Mouse (Mus musculus) hindbrain, embryonic 13.5 days (tissue): Measurements from ENCODE around the gene Matn4. TPM values are rescaled to one million over a fixed set of nuclear protein-coding genes. Genes with fewer than 3 reads are reported as not detected.

Source experiments
- ATAC-seq: fragments of 200-750 bp; cut with Nextera tagmentation; 2 replicates; pipeline ENCODE4 v1.8.0; 2017; ENCODE audit warnings: moderate TSS enrichment; ENCODE audit not compliant: low FRiP score
- H3K27ac ChIP-seq: fragments of 300-500 bp; sonication (generic); 2 replicates; pipeline ENCODE4 v1.5.1; 2015; ENCODE audit warnings: inconsistent platforms, mild to moderate bottlenecking, moderate library complexity
- H3K27me3 ChIP-seq: fragments of 300-500 bp; sonication (generic); 2 replicates; pipeline ENCODE4 v1.6.1; 2015; ENCODE audit warnings: mild to moderate bottlenecking, inconsistent platforms
- H3K36me3 ChIP-seq: fragments of 300-500 bp; sonication (generic); 2 replicates; pipeline ENCODE4 v1.6.1; 2015; ENCODE audit warnings: mild to moderate bottlenecking, inconsistent platforms
- H3K4me1 ChIP-seq: fragments of 300-500 bp; sonication (generic); replicated peaks from 2 replicates; pipeline ENCODE4 v1.6.1; 2015; ENCODE audit warnings: inconsistent platforms
- H3K4me2 ChIP-seq: fragments of 300-500 bp; sonication (generic); 2 replicates; pipeline ENCODE4 v1.6.1; 2015; ENCODE audit warnings: inconsistent platforms, mild to moderate bottlenecking, moderate library complexity
- H3K4me3 ChIP-seq: fragments of 300-500 bp; sonication (generic); 2 replicates; pipeline ENCODE4 v1.5.1; 2015; ENCODE audit warnings: mild to moderate bottlenecking, inconsistent platforms
- H3K9ac ChIP-seq: fragments of 300-500 bp; sonication (generic); 2 replicates; pipeline ENCODE4 v1.6.1; 2015; ENCODE audit warnings: mild to moderate bottlenecking, inconsistent platforms
- H3K9me3 ChIP-seq: fragments of 300-500 bp; sonication (generic); 2 replicates; pipeline ENCODE4 v1.6.1; 2016; ENCODE audit warnings: inconsistent platforms
- WGBS: fragments of 180-500 bp; shearing (Covaris S2); methylation state at CpG from one replicate; pipeline ENCODE4 v1.1.7; 2015; 5-methylcytosine and 5-hydroxymethylcytosine counted together
- polyA plus RNA-seq: library from polyadenylated mRNA; unstranded; fragments of >200 nt; fragmentation: Nextera tagmentation; extraction: Ambion mirVana; gene quantifications from 2 replicates; pipeline ENCODE4 v1.2.1, GENCODE M21; 2015

Gene Matn4
- polyA plus RNA-seq = 2.3 and 9.3 TPM in 2 replicates

DNA sequence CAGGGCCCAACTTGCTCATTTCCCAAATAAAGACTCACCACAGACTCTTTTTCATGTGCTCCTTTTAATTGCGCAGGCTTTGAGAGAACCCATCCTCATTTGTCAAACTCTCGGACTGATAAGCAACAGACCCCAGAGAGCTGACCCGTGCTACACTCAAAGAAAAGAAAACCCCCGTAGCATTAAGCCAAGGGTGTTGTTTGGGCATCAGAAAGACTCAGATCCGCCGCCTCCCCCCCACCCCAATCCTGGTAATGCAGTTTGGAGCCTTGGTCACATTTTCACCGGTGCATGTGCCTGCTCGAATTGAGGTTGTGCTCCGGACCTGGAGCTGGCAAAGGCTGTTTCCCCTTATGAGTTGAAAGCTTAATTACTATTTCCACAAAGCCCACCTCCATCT is at the start of gene Matn4:
Gene Matn4, minus strand, starts transcription at position 101 of the 400 bp plus-strand sequence.
- peaks cover 100% of the 10 kb centered on the region for H3K27me3 ChIP-seq
- H3K4me1 ChIP-seq = peaks cover 35% of the 10 kb centered on the region
- peak within 1 kb of the TSS; percentile 64 for H3K4me2 ChIP-seq
- no peak within 1 kb of the TSS for H3K27ac ChIP-seq
- peak within 1 kb of the TSS; percentile 36 for H3K4me3 ChIP-seq
- 6% methylated on average over 9 of the region's 9 CpGs for WGBS
- H3K36me3 ChIP-seq = no peaks in the 10 kb centered on the region
- ATAC-seq = no peak
- H3K9ac ChIP-seq = peak within 1 kb of the TSS; percentile 63
- H3K9me3 ChIP-seq = no peaks in the 10 kb centered on the region

DNA sequence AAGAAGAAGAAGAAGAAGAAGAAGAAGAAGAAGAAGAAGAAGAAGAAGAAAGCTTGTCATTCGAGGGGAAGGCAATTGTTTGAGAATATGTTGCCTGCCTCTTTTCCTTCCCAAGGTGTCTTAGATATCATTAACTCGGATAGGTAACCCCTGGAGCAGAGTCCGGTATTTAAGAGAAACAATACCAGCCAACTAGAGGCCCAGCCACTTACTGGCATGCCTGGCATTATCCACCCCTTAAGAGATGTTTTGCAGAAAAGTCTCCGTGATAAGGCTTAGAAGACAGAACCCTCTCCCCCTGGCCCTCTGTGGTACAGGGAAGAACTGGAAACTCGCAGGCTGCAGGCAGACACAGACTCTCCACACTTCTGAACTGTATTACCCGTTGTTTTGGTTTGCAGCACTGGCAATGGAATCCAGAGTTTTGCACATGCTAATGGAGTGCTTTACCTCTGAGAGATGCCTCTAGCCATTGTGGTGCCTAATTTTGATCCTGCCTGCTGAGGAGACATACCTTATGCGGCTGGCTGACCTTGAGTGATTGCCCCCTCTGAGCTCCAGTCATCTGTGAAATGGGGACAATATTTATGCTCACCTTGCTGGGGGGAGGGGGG is 49.0 kb upstream of the Matn4 start:
- no peak overlapping the region for H3K4me3 ChIP-seq
- H3K9me3 ChIP-seq = no peaks in the 10 kb centered on the region
- H3K9ac ChIP-seq = no peak overlapping the region
- H3K36me3 ChIP-seq = no peaks in the 10 kb centered on the region
- WGBS = 72% methylated on average over 7 of the region's 7 CpGs
- no peak overlapping the region for H3K4me2 ChIP-seq
- ATAC-seq = no peak
- H3K4me1 ChIP-seq = peaks cover 8% of the 10 kb centered on the region; the same call in 1 of the 2 replicates
- no peaks in the 10 kb centered on the region for H3K27me3 ChIP-seq
- no peak overlapping the region for H3K27ac ChIP-seq

DNA sequence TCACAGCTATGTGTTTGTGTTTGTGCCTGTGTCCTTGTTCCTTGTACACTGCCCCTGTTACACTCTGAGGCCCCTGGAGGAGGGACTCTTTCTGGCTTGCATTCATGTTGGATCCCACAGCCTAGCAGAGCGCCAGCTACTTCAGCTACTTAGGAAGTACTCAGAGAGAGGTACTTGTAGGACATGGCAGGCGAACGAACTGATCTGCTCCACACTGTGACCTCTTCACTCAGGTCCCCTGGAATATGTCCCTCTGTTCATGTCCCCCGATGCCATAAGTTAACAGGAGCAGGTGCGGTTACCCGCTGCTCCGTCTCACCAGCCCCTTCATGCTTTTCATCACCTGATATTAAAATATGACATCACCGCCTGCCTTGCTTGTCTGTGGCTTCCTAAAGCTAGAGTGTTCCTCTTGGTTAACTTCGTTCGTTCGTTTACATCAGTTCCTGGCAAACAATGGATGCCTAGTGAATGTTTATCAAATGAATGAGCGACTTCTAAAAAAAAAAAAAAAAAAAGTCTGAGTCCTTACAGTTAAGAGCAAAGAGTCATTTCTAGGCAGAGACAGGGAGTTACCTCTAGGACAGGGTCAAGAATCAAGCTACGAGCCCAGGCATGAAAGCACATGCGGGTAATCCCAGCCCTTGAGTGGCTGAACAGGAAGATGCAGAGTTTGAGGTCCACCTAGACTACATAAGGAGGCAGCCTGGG is 48.2 kb upstream of the Matn4 start:
- no peak overlapping the region for H3K9ac ChIP-seq
- H3K4me2 ChIP-seq = no peak overlapping the region
- H3K27me3 ChIP-seq = no peaks in the 10 kb centered on the region
- no peak overlapping the region for H3K4me3 ChIP-seq
- ATAC-seq = no peak
- no peaks in the 10 kb centered on the region for H3K36me3 ChIP-seq
- no peak overlapping the region for H3K27ac ChIP-seq
- H3K4me1 ChIP-seq = peaks cover 8% of the 10 kb centered on the region; the same call in 1 of the 2 replicates
- H3K9me3 ChIP-seq = no peaks in the 10 kb centered on the region
- WGBS = 84% methylated on average over 14 of the region's 14 CpGs

DNA sequence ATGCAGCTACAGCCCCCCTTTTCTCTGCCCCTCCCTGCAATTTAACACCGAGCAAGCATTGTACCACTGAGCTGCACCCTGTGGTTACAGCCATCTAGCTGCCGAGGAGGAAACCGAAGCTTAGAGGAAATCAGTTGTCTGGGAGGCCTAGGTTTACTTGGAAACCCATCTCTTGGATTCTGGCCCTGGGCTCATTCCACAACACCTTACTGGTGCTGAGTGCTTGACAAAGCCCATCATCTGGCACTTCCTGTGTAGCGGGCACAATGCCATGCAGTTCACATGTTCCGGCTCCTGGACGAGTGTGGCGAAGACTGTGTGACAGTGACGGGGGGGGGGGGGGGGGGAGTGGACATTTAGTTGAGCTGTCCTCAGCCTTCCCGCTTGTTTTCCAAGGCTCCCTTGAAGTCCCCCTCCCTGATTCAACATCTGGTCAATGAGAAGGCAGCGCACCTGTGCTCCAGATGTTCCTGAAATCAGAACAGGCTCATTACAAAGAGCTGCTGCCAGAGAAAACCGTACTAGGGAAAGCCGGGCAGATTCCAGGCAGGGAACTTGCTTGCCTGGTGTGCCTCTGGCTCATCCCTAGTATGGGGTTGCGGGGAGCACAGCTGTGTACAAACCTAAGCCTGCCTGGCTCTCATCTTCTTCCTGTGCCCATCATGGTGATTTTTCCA is 47.2 kb upstream of the Matn4 start:
- Histone ChIP-seq H3K36me3 (no peaks in the 10 kb centered on the region), H3K9ac (no peak overlapping the region), H3K4me3 (no peak overlapping the region), H3K27me3 (no peaks in the 10 kb centered on the region), H3K27ac (no peak overlapping the region), H3K9me3 (no peaks in the 10 kb centered on the region), H3K4me1 (peaks cover 8% of the 10 kb centered on the region; the same call in 1 of the 2 replicates), H3K4me2 (no peak overlapping the region)
- no peak for ATAC-seq
- 49% methylated on average over 13 of the region's 13 CpGs for WGBS

DNA sequence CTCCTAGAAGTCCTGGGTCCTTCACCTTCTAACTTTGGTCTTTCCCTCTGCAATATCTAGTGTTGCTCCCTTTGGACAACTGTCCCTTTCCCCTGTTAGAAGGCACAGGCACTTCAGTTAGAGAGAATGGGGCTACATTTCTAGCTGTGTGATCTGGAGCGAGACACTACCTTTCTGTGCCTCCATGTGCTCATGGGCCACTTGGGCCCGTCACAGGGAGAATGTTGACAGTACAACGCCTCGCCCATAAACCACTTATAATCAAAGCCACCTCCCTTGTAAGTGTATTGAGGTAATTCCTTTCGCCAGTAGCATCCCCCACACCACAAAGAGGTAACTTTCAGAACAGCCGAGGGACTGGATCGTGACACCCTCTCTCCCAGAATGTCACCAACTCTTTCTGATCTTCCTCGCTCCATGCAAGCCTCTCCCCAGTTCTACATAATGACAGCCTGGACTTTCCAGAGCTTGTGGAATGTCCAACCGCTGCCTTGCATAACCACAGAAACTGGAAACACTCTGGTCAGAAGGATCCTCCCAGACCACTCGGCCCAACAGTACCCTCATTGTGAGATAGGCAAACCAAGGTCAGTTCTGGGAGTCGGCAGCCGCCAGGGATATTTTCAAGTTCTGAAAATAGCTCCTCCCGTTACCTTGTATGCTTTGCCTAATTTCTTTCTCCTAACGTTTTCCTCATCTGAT is 44.5 kb upstream of the Matn4 start:
- H3K27ac ChIP-seq = no peak overlapping the region
- ATAC-seq = no peak
- H3K4me2 ChIP-seq = no peak overlapping the region
- no peak overlapping the region for H3K4me3 ChIP-seq
- no peaks in the 10 kb centered on the region for H3K9me3 ChIP-seq
- H3K27me3 ChIP-seq = no peaks in the 10 kb centered on the region
- H3K9ac ChIP-seq = no peak overlapping the region
- H3K36me3 ChIP-seq = no peaks in the 10 kb centered on the region
- no peaks in the 10 kb centered on the region for H3K4me1 ChIP-seq
- 92% methylated on average over 14 of the region's 14 CpGs for WGBS

DNA sequence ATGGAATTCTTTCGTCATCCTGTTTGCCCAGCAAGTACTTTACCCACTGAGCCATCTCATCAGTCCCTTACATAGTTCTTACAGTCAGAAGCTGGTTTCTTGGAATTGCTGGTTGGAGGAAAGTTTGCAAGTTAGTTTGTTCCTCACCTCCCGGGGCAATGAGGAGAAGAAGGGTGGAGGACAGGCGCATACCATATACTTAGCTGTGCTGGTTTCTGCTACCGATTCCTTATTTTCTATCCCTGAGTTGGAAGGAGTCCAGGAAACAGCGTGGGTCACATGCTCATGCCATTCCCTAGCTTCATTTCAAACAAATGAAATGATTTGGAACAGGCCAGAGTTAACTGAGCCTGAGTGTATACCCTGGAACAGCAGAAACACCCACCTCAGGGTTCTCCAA is 44.0 kb upstream of the Matn4 start:
- Histone ChIP-seq H3K4me1 (no peaks in the 10 kb centered on the region), H3K4me3 (no peak overlapping the region), H3K9ac (no peak overlapping the region), H3K9me3 (no peaks in the 10 kb centered on the region), H3K36me3 (no peaks in the 10 kb centered on the region), H3K4me2 (no peak overlapping the region), H3K27me3 (no peaks in the 10 kb centered on the region; the same call in 1 of the 2 replicates), H3K27ac (no peak overlapping the region)
- no peak for ATAC-seq
- 82% methylated on average over 5 of the region's 5 CpGs for WGBS

DNA sequence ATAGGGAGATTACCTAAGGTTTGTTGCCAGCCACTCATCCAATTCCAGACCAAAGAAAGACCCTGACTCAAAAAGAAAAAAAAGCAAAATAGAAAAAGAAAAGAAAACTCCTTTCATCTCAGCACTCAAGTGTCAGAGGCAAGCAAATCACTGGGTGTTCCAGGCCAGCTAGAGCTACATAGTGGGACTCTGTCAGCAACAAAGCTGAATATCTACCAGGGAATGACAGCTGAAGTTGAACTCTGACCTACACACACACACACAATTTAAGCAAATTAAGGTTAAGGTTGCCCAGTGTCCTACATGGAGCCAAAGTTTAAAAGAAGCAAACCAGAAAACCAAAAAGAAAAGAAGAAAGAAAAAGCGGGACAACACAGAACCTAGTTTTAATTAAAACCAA is 43.2 kb upstream of the Matn4 start:
- WGBS = 88% methylated on average over 1 of the region's 1 CpGs
- H3K9me3 ChIP-seq = no peaks in the 10 kb centered on the region
- no peak overlapping the region for H3K27ac ChIP-seq
- H3K4me2 ChIP-seq = no peak overlapping the region
- ATAC-seq = no peak
- no peak overlapping the region for H3K4me3 ChIP-seq
- H3K9ac ChIP-seq = no peak overlapping the region
- H3K27me3 ChIP-seq = no peaks in the 10 kb centered on the region; the same call in 1 of the 2 replicates
- H3K4me1 ChIP-seq = peaks cover 7% of the 10 kb centered on the region
- no peaks in the 10 kb centered on the region for H3K36me3 ChIP-seq

DNA sequence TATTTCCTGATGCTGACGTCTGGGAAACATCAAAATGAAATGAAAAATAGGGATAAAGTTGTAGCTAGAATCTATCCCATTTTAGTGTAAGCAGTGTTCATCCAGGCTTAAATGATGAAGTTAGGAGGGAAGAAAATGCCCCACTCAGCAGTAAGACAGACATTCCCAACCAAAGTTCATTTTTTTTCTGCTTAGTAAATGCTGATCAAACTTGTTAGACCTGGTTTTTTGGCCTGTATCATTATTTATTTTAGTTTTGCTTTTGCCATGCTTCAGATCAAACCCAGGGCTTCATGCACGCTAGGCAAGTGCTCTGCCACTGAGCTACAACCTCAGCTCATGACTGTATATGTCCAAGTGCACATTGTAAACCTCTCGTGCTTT is 41.1 kb upstream of the Matn4 start:
- no peak overlapping the region for H3K27ac ChIP-seq
- no peak for ATAC-seq
- 87% methylated on average over 3 of the region's 3 CpGs for WGBS
- H3K4me1 ChIP-seq = peaks cover 21% of the 10 kb centered on the region
- no peaks in the 10 kb centered on the region for H3K36me3 ChIP-seq
- no peaks in the 10 kb centered on the region for H3K9me3 ChIP-seq
- no peak overlapping the region for H3K4me3 ChIP-seq
- H3K9ac ChIP-seq = no peak overlapping the region
- peaks cover 17% of the 10 kb centered on the region for H3K27me3 ChIP-seq
- no peak overlapping the region for H3K4me2 ChIP-seq

DNA sequence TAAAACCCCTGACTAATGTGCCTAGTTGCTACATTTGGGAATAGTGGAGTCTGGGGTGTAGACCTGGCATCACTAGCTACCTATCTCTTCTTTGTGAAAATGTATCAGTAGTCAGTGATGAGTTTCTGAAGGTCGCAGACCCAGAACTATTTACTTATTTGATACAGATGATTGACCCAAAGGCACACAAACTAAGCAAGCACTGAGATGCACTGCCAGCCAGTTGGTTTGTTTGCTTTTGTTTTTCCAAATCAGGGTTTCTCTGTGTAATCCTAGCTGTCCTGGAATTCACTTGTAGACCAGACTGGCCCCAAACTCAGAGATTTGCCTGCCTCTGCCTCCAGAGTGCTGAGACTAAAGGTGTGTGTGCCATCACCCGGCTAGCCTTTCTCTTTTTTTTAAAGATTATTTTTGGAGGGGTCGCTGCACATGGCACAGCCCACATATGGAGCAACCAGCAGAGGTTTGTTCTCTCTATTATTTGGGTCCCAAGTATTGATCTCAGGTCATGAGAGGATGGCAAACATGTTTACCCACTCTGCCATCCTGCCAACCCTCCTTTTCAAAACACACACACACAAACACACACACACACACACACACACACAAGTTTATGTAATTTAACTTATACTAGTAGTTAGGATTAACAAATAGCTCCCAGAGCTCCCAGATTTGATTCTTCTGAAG is 40.6 kb upstream of the Matn4 start:
- peaks cover 21% of the 10 kb centered on the region for H3K4me1 ChIP-seq
- H3K27ac ChIP-seq = no peak overlapping the region
- no peaks in the 10 kb centered on the region for H3K36me3 ChIP-seq
- peaks cover 22% of the 10 kb centered on the region for H3K27me3 ChIP-seq
- 86% methylated on average over 3 of the region's 3 CpGs for WGBS
- no peak overlapping the region for H3K9ac ChIP-seq
- no peak overlapping the region for H3K4me3 ChIP-seq
- H3K4me2 ChIP-seq = no peak overlapping the region
- H3K9me3 ChIP-seq = no peaks in the 10 kb centered on the region
- ATAC-seq = no peak

DNA sequence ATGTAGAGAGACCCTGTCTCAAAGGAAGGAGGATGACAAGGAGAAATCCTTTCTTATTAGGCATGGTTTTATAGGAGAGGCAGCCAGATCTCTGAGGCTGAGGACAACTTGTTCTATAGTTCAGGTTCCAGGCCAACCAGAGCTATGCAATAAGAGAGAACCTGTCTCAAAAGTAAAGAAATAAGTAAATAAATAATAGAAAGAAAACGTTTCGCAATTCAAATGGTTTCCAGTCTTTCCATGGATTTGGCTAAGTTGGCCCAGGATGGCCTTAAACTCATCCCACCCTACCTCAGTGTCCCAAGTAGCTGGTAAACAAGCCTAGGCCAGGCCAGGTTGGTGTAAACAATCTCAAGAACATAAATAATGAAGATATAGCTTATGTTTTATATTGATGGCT is 39.7 kb upstream of the Matn4 start:
- H3K36me3 ChIP-seq = no peaks in the 10 kb centered on the region
- H3K9me3 ChIP-seq = no peaks in the 10 kb centered on the region
- H3K4me2 ChIP-seq = no peak overlapping the region
- no peak overlapping the region for H3K9ac ChIP-seq
- peaks cover 21% of the 10 kb centered on the region for H3K4me1 ChIP-seq
- H3K27ac ChIP-seq = no peak overlapping the region
- peaks cover 27% of the 10 kb centered on the region for H3K27me3 ChIP-seq
- H3K4me3 ChIP-seq = no peak overlapping the region
- 88% methylated on average over 2 of the region's 2 CpGs for WGBS
- no peak for ATAC-seq

DNA sequence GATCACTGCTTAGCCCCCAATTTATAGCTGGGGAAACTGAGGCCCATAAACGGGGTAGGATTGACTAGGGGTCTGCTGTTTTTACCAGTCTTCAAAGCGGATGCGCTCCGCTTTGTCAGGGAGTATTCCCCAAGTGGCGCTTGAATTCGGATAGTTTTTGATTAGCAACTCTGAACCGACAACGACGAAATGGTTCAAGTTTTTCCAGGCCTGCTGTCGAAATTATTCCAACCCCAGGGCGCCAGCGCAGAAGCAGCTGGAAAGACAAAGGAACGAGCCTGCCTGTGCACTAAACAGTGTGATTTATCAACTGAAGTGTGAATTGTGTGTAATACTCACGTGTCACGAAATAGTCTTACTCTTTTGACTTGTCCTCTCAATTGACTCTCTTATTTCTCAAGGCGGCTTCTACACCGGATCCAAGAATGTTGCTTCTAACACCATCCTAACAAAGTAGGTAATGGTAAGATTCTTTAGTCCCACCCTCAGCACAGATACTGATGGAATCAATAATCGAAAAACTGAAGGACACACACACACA is 38.6 kb upstream of the Matn4 start, which contains the start of gene Sdc4:
Gene Sdc4, minus strand, starts transcription at position 428 of the 541 bp plus-strand sequence.
- Histone ChIP-seq H3K4me3 (peak within 1 kb of the TSS; percentile 48), H3K9me3 (no peaks in the 10 kb centered on the region), H3K27me3 (peaks cover 27% of the 10 kb centered on the region), H3K4me1 (peaks cover 21% of the 10 kb centered on the region), H3K4me2 (peak within 1 kb of the TSS; percentile 89), H3K27ac (no peak within 1 kb of the TSS), H3K36me3 (no peaks in the 10 kb centered on the region), H3K9ac (peak within 1 kb of the TSS; percentile 67)
- no peak; the same call in 1 of the 2 replicates for ATAC-seq
- WGBS = 6% methylated on average over 18 of the region's 18 CpGs
